Mouse (Mus musculus) kidney, embryonic 16.5 days (tissue): ENCODE results near the gene Hnrnpr. TPM values are rescaled to one million over a fixed set of nuclear protein-coding genes. Genes with fewer than 3 reads are reported as not detected.

ENCODE experiments used
- ATAC-seq: fragments of 200-750 bp; cut with Nextera tagmentation; 2 replicates; pipeline ENCODE4 v1.8.0; 2017; ENCODE audit warnings: moderate TSS enrichment; ENCODE audit not compliant: low FRiP score, low TSS enrichment
- H3K27ac ChIP-seq: fragments of 300-500 bp; sonication (generic); 2 replicates; pipeline ENCODE4 v1.5.1; 2014; ENCODE audit warnings: low read length
- H3K27me3 ChIP-seq: fragments of 300-500 bp; sonication (generic); 2 replicates; pipeline ENCODE4 v1.6.1; 2014; ENCODE audit warnings: low read length, control low read depth, mixed read lengths; ENCODE audit not compliant: insufficient read depth
- H3K36me3 ChIP-seq: fragments of 300-500 bp; sonication (generic); 2 replicates; pipeline ENCODE4 v1.6.1; 2014; ENCODE audit warnings: low read length, control low read depth, mixed read lengths; ENCODE audit not compliant: insufficient read depth
- H3K4me1 ChIP-seq: fragments of 300-500 bp; sonication (generic); 2 replicates; pipeline ENCODE4 v1.6.1; 2014; ENCODE audit warnings: low read length, control low read depth, mixed read lengths; ENCODE audit not compliant: insufficient read depth
- H3K4me2 ChIP-seq: fragments of 300-500 bp; sonication (generic); replicated peaks from 2 replicates; pipeline ENCODE4 v1.6.1; 2014; ENCODE audit warnings: low read depth, low read length
- H3K4me3 ChIP-seq: fragments of 300-500 bp; sonication (generic); 2 replicates; pipeline ENCODE4 v1.5.1; 2014; ENCODE audit warnings: mild to moderate bottlenecking, low read length
- H3K9ac ChIP-seq: fragments of 300-500 bp; sonication (generic); replicated peaks from 2 replicates; pipeline ENCODE4 v1.6.1; 2014; ENCODE audit warnings: low read length
- H3K9me3 ChIP-seq: fragments of 300-500 bp; sonication (generic); 2 replicates; pipeline ENCODE4 v1.6.1; 2016; ENCODE audit warnings: low read length, control low read depth
- WGBS: fragments of 180-500 bp; shearing (Covaris S2); extraction: QIAGEN DNeasy Blood & Tissue Kit; methylation state at CpG from one replicate; pipeline ENCODE4 v1.1.7; 2014; 5-methylcytosine and 5-hydroxymethylcytosine counted together
- polyA plus RNA-seq: library from polyadenylated mRNA; unstranded; fragments of >200 nt; fragmentation: Nextera tagmentation; extraction: Ambion mirVana; gene quantifications from 2 replicates; pipeline ENCODE4 v1.2.1, GENCODE M21; 2015

Hnrnpr gene
- polyA plus RNA-seq, 1 experiment from 2014 or later = 181 TPM

DNA sequence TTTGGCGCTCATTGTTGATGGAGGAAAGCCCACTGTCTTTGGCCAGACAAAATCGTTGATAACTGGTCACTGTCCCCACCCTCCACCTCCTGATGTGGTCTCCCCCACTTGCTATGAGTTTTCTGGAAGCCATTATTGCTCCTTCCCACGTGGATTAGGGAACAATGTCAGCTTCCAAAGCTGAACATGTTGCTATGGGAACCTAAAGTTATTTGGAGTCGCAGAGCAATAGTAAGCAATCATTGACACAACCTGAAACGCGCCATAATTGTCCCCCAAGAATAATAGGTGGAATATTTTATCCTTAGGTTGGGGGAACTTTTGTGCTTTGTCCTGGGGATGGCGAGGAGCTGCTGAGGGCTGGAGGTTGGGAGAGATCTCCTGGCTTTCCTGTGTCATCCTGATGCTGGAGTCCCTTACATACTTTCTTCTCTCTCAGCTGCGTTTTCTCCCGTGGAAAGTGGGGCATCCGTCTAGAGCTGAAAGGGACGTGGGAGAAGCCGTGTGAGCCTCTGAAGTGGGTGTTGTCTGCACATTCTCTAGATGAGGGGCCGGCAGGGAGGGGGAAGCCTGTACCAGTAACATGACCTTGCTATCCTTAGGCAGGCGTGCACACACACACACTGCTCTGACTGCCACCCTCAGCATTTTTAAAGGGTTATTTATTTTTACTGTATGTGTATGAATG, 62.9 kb downstream of the Hnrnpr start:
- no peak for ATAC-seq

DNA sequence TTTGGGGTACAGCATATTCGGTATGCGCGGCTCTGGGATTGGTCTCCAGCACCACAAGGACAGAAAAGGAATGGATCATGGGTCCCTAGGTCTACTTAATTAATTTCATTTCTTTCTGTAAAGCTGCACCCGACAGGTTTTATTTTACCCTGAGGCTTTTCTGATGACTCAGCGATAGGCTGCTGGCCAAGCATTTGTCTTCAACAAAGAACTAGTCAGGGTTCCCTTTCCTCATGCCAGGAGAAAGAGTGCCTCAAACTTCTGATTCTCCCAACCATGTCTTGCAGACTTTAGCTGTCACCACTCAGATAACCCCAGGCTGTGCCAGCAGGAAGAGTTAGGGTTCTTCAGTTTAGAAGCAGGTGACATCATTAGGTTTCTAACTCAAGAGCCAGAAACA, 66.3 kb downstream of the Hnrnpr start:
- ATAC-seq = no peak
- Histone ChIP-seq H3K4me3 (no peak overlapping the region), H3K4me1 (no peaks in the 10 kb centered on the region), H3K9me3 (no peaks in the 10 kb centered on the region), H3K36me3 (no peaks in the 10 kb centered on the region), H3K4me2 (no peak overlapping the region), H3K27ac (no peak overlapping the region), H3K9ac (no peak overlapping the region), H3K27me3 (no peaks in the 10 kb centered on the region)
- WGBS = 69% methylated on average over 5 of the region's 5 CpGs

More for the DNA sequence above, 62.9 kb downstream of the Hnrnpr start:
- no peaks in the 10 kb centered on the region for H3K9me3 ChIP-seq
- H3K4me1 ChIP-seq = peaks cover 7% of the 10 kb centered on the region; the same call in 1 of the 2 replicates
- no peak overlapping the region for H3K27ac ChIP-seq
- no peaks in the 10 kb centered on the region for H3K36me3 ChIP-seq
- no peaks in the 10 kb centered on the region for H3K27me3 ChIP-seq
- WGBS = 47% methylated on average over 14 of the region's 14 CpGs
- H3K9ac ChIP-seq = no peak overlapping the region
- no peak overlapping the region for H3K4me2 ChIP-seq
- H3K4me3 ChIP-seq = no peak overlapping the region

DNA sequence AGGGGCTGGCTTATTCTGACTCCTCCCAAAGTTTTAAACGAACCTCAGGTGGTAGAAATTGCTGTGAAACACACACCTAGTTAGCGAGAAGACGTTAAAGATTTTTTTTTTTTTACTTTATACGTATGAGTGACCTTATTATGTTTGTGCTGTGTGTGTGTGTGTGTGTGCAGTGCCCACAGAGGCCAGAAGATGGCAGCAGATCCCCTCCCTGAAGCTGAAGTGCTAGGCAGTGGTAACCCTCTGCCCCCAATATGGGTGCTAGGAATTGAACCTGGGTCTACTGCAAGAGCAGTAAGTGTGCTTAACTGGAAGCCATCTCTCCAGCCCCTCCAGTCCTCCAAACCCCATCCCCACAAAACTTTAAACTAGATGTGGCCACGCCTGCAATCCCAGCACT, 72.3 kb downstream of the Hnrnpr start:
- Histone ChIP-seq H3K27ac (no peak overlapping the region), H3K4me3 (no peak overlapping the region), H3K4me1 (peaks cover 6% of the 10 kb centered on the region; the same call in 1 of the 2 replicates), H3K4me2 (no peak overlapping the region), H3K36me3 (no peaks in the 10 kb centered on the region), H3K9ac (no peak overlapping the region), H3K9me3 (peaks cover 5% of the 10 kb centered on the region; the same call in 1 of the 2 replicates), H3K27me3 (no peaks in the 10 kb centered on the region)
- no peak for ATAC-seq
- 85% methylated on average over 5 of the region's 5 CpGs for WGBS

DNA sequence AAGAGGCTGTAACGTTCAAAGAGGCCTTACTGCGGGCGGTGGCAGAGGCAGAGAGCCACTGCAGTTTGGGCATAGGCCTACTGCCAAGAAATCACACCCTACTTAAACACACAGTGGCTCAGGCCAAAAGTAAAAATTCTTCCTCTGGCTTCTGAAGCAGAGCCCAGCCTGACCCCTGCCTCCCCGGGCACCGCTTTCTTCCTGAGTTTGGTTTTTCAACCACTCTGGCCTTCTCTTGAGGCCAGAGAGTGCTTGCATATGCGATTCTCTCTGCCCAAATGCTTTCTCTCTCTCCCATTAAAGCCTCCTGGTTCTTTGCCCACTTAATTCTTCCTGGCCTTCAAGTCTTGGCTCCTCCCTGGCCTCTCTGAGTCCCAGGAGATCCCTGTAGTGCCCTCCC, 73.1 kb downstream of the Hnrnpr start:
- Histone ChIP-seq H3K27ac (no peak overlapping the region), H3K36me3 (no peaks in the 10 kb centered on the region), H3K9me3 (peaks cover 5% of the 10 kb centered on the region; the same call in 1 of the 2 replicates), H3K4me2 (no peak overlapping the region), H3K4me3 (no peak overlapping the region), H3K9ac (no peak overlapping the region), H3K4me1 (peaks cover 6% of the 10 kb centered on the region; the same call in 1 of the 2 replicates), H3K27me3 (no peaks in the 10 kb centered on the region)
- no peak for ATAC-seq
- WGBS = 79% methylated on average over 6 of the region's 6 CpGs

DNA sequence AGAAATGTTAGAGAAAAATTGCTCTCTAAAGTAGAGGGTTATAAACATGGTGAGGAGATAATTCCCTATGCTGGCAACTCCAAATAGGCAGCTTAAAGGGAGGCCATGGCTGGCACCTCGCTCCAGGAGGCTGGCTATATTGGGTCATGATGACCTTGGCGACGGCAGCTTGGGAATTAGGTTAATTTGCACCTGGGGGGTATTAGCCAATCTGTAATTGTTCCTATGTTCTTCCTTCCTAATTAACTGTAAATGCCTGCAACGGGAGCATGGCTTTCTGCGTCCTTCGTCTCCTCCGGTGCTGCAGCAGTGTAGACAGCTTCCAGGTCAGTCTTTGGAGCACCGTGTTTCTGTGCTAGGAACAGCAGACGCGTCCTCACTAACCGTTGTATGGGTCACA, 76.5 kb downstream of the Hnrnpr start:
- peaks cover 6% of the 10 kb centered on the region; the same call in 1 of the 2 replicates for H3K4me1 ChIP-seq
- no peaks in the 10 kb centered on the region for H3K36me3 ChIP-seq
- no peak overlapping the region for H3K27ac ChIP-seq
- H3K9me3 ChIP-seq = peaks cover 5% of the 10 kb centered on the region; the same call in 1 of the 2 replicates
- no peak overlapping the region for H3K4me3 ChIP-seq
- H3K9ac ChIP-seq = no peak overlapping the region
- no peak for ATAC-seq
- H3K4me2 ChIP-seq = no peak overlapping the region
- 59% methylated on average over 11 of the region's 11 CpGs for WGBS
- H3K27me3 ChIP-seq = no peaks in the 10 kb centered on the region

DNA sequence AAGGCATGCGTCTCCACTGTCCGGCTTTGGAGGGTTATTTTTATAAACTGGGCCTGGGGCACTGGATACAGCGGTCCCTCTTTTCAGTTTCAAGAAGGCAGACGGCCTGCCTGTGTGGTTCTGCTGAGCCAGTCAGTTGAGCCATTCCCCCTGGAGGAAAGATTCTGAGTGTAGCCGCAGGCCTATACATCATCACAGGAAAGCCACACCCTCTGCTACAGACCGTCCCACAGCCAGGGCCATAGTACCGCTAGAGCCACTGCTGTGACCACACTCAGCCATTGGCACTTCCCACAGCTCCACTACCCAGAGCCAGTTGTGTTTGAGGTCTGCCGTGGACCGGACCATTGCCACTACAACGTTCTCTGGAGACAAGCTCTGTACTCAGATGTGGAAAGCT, 91.1 kb downstream of the Hnrnpr start:
- Histone ChIP-seq H3K9me3 (no peaks in the 10 kb centered on the region), H3K36me3 (no peaks in the 10 kb centered on the region), H3K4me2 (no peak overlapping the region), H3K27me3 (no peaks in the 10 kb centered on the region), H3K4me1 (0 out of 2 replicates have a peak, but pooled peaks cover 10% of the 10 kb centered on the region), H3K9ac (no peak overlapping the region), H3K27ac (no peak overlapping the region), H3K4me3 (no peak overlapping the region)
- no peak; the same call in 1 of the 2 replicates for ATAC-seq
- WGBS = 81% methylated on average over 10 of the region's 10 CpGs

DNA sequence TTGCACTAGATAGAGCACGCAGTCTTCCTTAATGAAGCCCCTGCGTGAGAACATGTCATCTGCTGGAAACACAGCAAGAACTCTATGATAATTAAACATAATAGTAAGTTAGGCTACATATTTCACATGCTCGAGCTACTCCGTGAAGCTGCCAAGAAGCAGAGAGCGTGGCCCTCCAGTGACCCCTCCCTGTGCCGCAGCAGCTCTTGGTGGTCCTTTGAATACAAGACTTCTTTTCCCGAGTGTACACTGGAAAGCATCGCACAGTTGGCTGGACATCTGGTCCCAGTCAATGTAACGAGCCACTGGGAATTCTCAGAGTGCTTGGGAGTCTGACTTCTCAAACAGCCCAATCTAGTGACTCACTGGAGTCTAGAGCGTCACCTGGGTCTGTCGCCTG, 97.1 kb downstream of the Hnrnpr start:
- no peak overlapping the region for H3K4me3 ChIP-seq
- H3K27me3 ChIP-seq = no peaks in the 10 kb centered on the region
- H3K4me2 ChIP-seq = no peak overlapping the region
- H3K4me1 ChIP-seq = 0 out of 2 replicates have a peak, but pooled peaks cover 7% of the 10 kb centered on the region
- no peak overlapping the region for H3K9ac ChIP-seq
- no peak overlapping the region; the same call in 1 of the 2 replicates for H3K27ac ChIP-seq
- ATAC-seq = no peak; the same call in 1 of the 2 replicates
- no peaks in the 10 kb centered on the region for H3K9me3 ChIP-seq
- no peaks in the 10 kb centered on the region for H3K36me3 ChIP-seq
- 49% methylated on average over 11 of the region's 11 CpGs for WGBS

Other genes with a start within 250 kb of the Hnrnpr start
- gene Id3, start 167.4 kb upstream of the Hnrnpr start, polyA plus RNA-seq = 953 and 999 TPM in 2 replicates
- 7.3 and 8.3 TPM in 2 replicates for gene E2f2, start 138.5 kb upstream of the Hnrnpr start, polyA plus RNA-seq
- 5.8 and 6.0 TPM in 2 replicates for gene Asap3, start 104.6 kb upstream of the Hnrnpr start, polyA plus RNA-seq
- 8.6 and 11.4 TPM in 2 replicates for gene Tcea3, start 63.2 kb upstream of the Hnrnpr start, polyA plus RNA-seq
- gene Zfp46, start 26.3 kb upstream of the Hnrnpr start, polyA plus RNA-seq = 25.3 and 26.7 TPM in 2 replicates
- gene Htr1d, start 112.6 kb downstream of the Hnrnpr start, polyA plus RNA-seq = 0.44 and 0.72 TPM in 2 replicates
- gene 6030445D17Rik, start 151.3 kb downstream of the Hnrnpr start, polyA plus RNA-seq = 0.35 and 0.46 TPM in 2 replicates
- 131 and 152 TPM in 2 replicates for gene Luzp1, start 158.8 kb downstream of the Hnrnpr start, polyA plus RNA-seq